Mouse (Mus musculus) small intestine, adult 2 months (tissue): ENCODE results near the gene Rap2a. TPM values are rescaled to one million over a fixed set of nuclear protein-coding genes. Genes with fewer than 3 reads are reported as not detected.

Experiments used
- H3K27ac ChIP-seq: fragments of 200-500 bp; 2 replicates; pipeline ENCODE4 v1.5.1; 2012; ENCODE audit warnings: low read depth, low read length, control low read depth, inconsistent platforms; ENCODE audit not compliant: insufficient read depth
- H3K27me3 ChIP-seq: fragments of 200-500 bp; 2 replicates; pipeline ENCODE4 v1.6.1; 2012; ENCODE audit warnings: mild to moderate bottlenecking, moderate library complexity, low read length, inconsistent platforms; ENCODE audit not compliant: control insufficient read depth, insufficient read depth
- H3K36me3 ChIP-seq: fragments of 200-500 bp; 2 replicates; pipeline ENCODE4 v1.6.1; 2012; ENCODE audit warnings: mild to moderate bottlenecking, low read length, control low read depth, inconsistent platforms; ENCODE audit not compliant: control insufficient read depth, insufficient read depth
- H3K4me1 ChIP-seq: fragments of 200-500 bp; 2 replicates; pipeline ENCODE4 v1.6.1; 2012; ENCODE audit warnings: low read length, inconsistent platforms, mixed read lengths; ENCODE audit not compliant: control insufficient read depth, insufficient read depth, insufficient read length
- H3K4me3 ChIP-seq: fragments of 200-500 bp; 2 replicates; pipeline ENCODE4 v1.5.1; 2012; ENCODE audit warnings: low read depth, mild to moderate bottlenecking, control low read depth, inconsistent platforms, low read length, moderate library complexity
- CTCF ChIP-seq: fragments of 200-500 bp; IDR thresholded peaks from 2 replicates; pipeline ENCODE4 v1.5.1; 2012; ENCODE audit warnings: low read depth, mild to moderate bottlenecking, control low read depth, inconsistent platforms, low read length, moderate library complexity, mixed read lengths; ENCODE audit not compliant: insufficient replicate concordance, insufficient read length; ENCODE audit errors: extremely low read depth
- POLR2A ChIP-seq: fragments of 200-500 bp; IDR thresholded peaks from 2 replicates; pipeline ENCODE4 v1.6.1; 2012; ENCODE audit warnings: low read depth, mild to moderate bottlenecking, control low read depth, inconsistent platforms, low read length, moderate library complexity
- WGBS: fragments of 180-500 bp; shearing (Covaris S2); methylation state at CpG from one replicate; pipeline ENCODE4 v1.1.7; 2018; 5-methylcytosine and 5-hydroxymethylcytosine counted together
- polyA plus RNA-seq: library from polyadenylated mRNA; depleted of rRNA; stranded (reverse); fragments of >200 nt; gene quantifications from 2 replicates; pipeline ENCODE4 v1.2.3, GENCODE M21; 2012

The Rap2a gene
- polyA plus RNA-seq, 1 experiment: 13.3 TPM

DNA sequence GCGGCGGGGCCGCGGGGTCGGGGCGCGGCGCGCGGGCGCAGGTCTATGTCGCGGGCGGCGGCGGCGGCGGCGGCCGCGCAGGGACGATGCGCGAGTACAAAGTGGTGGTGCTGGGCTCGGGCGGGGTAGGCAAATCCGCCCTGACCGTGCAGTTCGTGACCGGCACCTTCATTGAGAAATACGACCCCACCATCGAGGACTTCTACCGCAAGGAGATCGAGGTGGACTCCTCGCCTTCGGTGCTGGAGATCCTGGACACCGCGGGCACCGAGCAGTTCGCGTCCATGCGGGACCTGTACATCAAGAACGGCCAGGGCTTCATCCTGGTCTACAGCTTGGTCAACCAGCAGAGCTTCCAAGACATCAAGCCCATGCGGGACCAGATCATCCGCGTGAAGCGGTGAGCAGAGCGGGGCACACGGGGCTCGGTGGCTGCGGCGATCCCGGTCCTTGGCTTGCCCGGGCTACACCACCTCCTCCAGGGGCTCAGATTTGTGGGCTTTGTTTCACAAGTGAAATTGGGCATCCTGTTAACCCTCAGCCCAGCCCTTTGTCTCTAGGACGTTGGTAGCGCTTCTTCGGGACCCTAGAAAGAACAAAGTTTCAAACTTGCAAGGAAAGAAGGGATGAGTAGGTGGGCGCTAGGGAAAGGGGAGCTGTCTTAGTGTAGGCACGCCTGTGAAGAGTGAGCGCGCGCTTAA, 547 bp downstream of the Rap2a start:
- Histone ChIP-seq H3K36me3 (no peaks in the 10 kb centered on the region), H3K27me3 (no peaks in the 10 kb centered on the region), H3K27ac (peak overlapping the region; percentile 15; the same call in 1 of the 2 replicates), H3K4me3 (peak overlapping the region; percentile 65), H3K4me1 (no peaks in the 10 kb centered on the region)
- WGBS: 1% methylated on average over 62 of the region's 62 CpGs
- TF ChIP-seq CTCF (no peak), POLR2A (no peak)

DNA sequence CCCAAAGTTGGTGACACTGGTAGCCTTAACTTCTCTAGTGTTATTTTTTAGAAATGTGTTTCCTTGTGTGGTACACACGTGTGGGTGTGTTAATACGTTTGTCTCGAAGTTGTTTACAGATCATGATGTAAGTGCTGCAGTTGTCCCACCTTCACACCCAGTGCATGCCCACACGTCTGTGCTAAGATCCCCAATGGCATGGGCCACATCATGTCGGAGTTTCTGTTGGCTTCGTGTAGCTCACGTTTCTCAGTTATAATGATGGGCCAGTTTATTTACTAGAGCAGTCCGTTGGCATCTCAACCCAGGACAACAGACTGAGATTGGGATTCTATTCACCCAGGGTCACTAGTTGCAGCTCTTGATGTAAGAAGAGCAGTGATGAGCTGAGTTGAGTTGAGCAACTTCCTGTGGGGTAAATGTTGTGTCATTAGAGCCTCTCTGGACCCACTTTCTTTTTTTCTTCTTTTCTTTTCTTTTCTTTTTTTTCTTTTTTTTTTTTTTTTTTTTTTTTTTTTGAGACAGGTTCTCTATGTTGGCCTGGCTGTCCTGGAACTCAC, 2.2 kb downstream of the Rap2a start:
- Histone ChIP-seq H3K27me3 (no peaks in the 10 kb centered on the region), H3K27ac (no peak overlapping the region), H3K36me3 (no peaks in the 10 kb centered on the region), H3K4me1 (no peaks in the 10 kb centered on the region), H3K4me3 (no peak overlapping the region)
- WGBS: 73% methylated on average over 8 of the region's 8 CpGs
- TF ChIP-seq POLR2A (no peak), CTCF (no peak)

DNA sequence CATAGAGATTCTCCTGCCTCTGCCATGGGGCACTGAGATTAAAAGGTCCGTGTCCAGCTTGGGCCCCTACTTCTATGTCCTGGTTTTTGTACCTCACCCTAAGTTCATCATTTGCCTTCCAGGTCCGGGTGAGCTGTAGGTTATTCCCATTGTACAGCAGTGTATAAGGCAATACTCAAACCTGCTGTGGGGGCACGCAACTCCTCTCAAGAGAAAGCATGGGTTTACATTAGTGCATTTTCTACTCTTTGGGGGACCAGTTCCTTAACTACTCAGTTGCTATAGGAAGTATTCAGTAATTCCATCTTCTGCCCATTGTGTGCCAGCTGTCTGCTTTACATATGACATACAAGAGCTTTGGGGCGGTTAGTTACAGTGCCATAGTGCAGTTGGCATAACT, 2.7 kb downstream of the Rap2a start:
- Histone ChIP-seq H3K27ac (no peak overlapping the region), H3K4me3 (no peak overlapping the region), H3K36me3 (no peaks in the 10 kb centered on the region), H3K27me3 (no peaks in the 10 kb centered on the region), H3K4me1 (no peaks in the 10 kb centered on the region)
- WGBS: 87% methylated on average over 4 of the region's 4 CpGs
- TF ChIP-seq CTCF (no peak), POLR2A (no peak)

DNA sequence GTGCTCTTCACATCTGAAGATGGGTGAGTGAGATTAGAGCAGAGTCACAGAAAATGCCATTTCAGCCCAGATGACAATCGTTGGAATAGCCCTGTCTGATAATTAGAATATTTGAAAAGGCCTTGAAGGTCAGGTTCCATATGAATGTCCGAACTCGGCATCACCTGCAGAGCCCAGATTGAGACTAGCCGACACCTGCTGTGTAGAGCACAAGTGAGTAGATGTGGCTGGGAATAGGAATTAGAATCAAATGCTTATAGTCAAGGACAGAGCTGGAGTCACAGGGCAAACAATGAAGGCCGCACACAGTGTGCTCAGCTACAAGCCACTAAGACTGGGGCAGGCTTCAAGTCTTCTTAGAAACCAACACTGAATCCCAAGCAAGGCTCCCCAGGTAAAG, 6.3 kb downstream of the Rap2a start:
- WGBS: 89% methylated on average over 5 of the region's 5 CpGs
- TF ChIP-seq POLR2A: no peak
- no peak for TF ChIP-seq CTCF
- no peaks in the 10 kb centered on the region for H3K4me1 ChIP-seq
- H3K27ac ChIP-seq: no peak overlapping the region
- no peak overlapping the region for H3K4me3 ChIP-seq
- H3K36me3 ChIP-seq: no peaks in the 10 kb centered on the region
- no peaks in the 10 kb centered on the region for H3K27me3 ChIP-seq

DNA sequence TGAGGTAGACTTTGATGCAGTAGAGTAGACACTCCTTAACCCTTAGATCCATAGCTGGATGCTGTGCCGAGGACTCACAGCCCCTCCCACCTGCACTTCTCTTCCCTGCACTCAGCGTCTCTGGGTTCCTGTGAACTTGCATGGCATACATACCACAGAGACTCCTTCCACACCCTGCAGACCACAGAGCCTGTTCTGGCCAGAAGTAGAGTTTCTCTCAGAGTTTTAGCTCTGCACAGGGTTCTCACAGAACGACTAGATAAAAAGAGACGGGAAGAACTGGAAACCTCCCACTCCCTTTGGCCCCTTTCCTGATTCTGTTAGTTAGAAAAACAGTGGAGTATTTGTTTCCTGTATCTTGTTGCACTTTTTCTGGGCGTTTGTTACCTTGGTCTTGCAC, 18.0 kb downstream of the Rap2a start:
- Histone ChIP-seq H3K4me1 (no peaks in the 10 kb centered on the region), H3K27me3 (no peaks in the 10 kb centered on the region), H3K4me3 (no peak overlapping the region), H3K27ac (no peak overlapping the region), H3K36me3 (no peaks in the 10 kb centered on the region)
- WGBS: 36% methylated on average over 5 of the region's 5 CpGs
- TF ChIP-seq POLR2A (no peak), CTCF (no peak)

DNA sequence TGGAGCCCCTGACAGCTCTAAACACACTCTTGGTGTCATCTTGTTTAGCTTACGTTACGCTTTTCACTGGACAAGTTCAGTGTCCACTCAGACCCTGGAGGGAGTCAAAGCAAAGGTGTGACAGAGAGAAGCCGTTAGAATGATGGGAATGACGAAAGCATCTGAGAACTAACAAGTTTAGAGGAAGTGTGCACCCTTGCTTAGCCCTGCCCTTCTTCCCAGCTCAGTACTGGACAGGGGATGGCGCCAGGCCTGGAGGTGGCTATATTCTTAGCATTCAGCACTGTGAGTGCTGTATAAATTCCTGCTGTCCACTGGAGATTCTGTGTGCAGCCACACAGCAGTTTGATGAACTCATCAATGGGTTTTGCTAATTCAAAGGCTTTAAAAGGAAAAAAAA, 18.6 kb downstream of the Rap2a start:
- WGBS: 83% methylated on average over 5 of the region's 5 CpGs
- Histone ChIP-seq H3K4me3 (no peak overlapping the region), H3K27me3 (no peaks in the 10 kb centered on the region), H3K27ac (no peak overlapping the region), H3K36me3 (no peaks in the 10 kb centered on the region), H3K4me1 (no peaks in the 10 kb centered on the region)
- TF ChIP-seq CTCF: no peak
- TF ChIP-seq POLR2A: no peak

DNA sequence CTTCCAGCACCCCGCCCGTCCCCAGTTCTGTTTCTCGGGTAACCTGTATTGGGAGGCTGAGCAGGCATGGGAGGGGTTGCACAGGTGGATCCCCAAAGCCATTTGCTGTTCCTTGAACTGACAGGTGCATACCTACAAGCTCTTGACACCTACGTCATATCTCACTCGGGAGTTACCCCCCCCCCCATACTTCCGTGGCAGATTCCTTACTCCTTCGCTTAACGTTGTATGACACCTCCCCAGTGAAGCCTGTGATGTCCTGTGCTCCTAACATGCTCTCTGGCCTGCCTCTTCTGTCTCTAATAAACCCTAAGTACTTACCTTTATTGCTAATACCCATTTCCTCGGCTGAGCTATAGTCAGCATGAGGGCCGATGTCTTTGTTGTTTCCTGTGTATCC, 20.9 kb downstream of the Rap2a start:
- 82% methylated on average over 10 of the region's 10 CpGs for WGBS

More for the DNA sequence above, 20.9 kb downstream of the Rap2a start:
- Histone ChIP-seq H3K36me3 (peaks cover 5% of the 10 kb centered on the region; the same call in 1 of the 2 replicates), H3K27me3 (no peaks in the 10 kb centered on the region), H3K4me3 (no peak overlapping the region), H3K4me1 (no peaks in the 10 kb centered on the region), H3K27ac (no peak overlapping the region)
- TF ChIP-seq CTCF: no peak
- no peak for TF ChIP-seq POLR2A
